Mouse (Mus musculus): ENCODE results near the gene Jarid2.

DNA sequence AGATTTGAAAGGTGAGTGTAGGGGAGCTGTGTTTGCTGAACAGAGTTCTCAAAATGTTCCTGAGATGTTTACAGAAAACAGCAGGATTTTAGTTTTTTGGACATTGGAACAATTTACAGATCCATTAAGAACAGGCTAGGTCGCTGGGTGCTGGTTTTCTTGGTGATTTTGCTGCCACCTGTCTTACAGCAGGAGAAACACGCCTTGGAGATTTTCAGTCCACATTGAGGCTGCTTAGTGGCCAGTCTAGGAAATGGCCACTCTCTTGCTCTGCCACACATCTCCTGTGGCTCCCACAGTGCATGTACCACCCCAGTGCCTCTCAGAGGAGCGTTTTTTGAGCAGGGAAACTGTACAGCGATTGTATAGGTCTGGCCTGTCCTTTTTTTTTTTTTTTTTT lies 57.0 kb downstream of the Jarid2 start:
- TF ChIP-seq GATA1 (IDR thresholded peaks at IDR 0.05; ENCODE audit: low read length) (no peak), TAL1 (IDR thresholded peaks at IDR 0.05; ENCODE audit: low read length) (no peak)

Data from erythroblast, embryonic 14.5 days (primary cell).